Mouse (Mus musculus): ENCODE results near the gene Sass6.
A peak's percentile ranks its signal among the peaks of the same experiment; 100 is the strongest.
"Not testable (repeated sequence)": the region's sequence is repeated elsewhere in the genome, so short reads cannot be mapped to it uniquely, and the experiment has no call there.

Gene Sass6

GRCm38 (mm10) chr3:116632971-116633370 is 38.2 kb downstream of the Sass6 start:
- DNase-seq: no peak

- DNase-seq: no peak
These were observed 39.3 kb downstream of the Sass6 start for GRCm38 (mm10) chr3:116634091-116634490.

GRCm38 (mm10) chr3:116634853-116635252 is 40.1 kb downstream of the Sass6 start:
- DNase-seq: no peak

GRCm38 (mm10) chr3:116635799-116636198 is 41.0 kb downstream of the Sass6 start:
- DNase-seq: no peak

GRCm38 (mm10) chr3:116637693-116638476 is 43.1 kb downstream of the Sass6 start:
- no peak for DNase-seq

GRCm38 (mm10) chr3:116638572-116638971 is 43.8 kb downstream of the Sass6 start:
- no peak for DNase-seq

- no peak for DNase-seq
These were observed 45.2 kb downstream of the Sass6 start for GRCm38 (mm10) chr3:116640024-116640423.

GRCm38 (mm10) chr3:116641811-116642371 is 47.1 kb downstream of the Sass6 start:
- no peak for DNase-seq

GRCm38 (mm10) chr3:116642373-116642772 is 47.6 kb downstream of the Sass6 start:
- DNase-seq: no peak

- DNase-seq: no peak
These were observed 51.6 kb downstream of the Sass6 start for GRCm38 (mm10) chr3:116646387-116646786.

- no peak for DNase-seq
These were observed 54.0 kb downstream of the Sass6 start for GRCm38 (mm10) chr3:116648805-116649204.

- no peak for DNase-seq
These were observed 55.9 kb downstream of the Sass6 start for GRCm38 (mm10) chr3:116650698-116651097.

GRCm38 (mm10) chr3:116652033-116652446 is 57.3 kb downstream of the Sass6 start:
- DNase-seq: no peak

GRCm38 (mm10) chr3:116653278-116653945 is 58.6 kb downstream of the Sass6 start:
- no peak for DNase-seq

GRCm38 (mm10) chr3:116654051-116654450 is 59.3 kb downstream of the Sass6 start:
- not testable (repeated sequence) for DNase-seq

GRCm38 (mm10) chr3:116656184-116656965 is 61.6 kb downstream of the Sass6 start:
- no peak for DNase-seq

GRCm38 (mm10) chr3:116658928-116659565 is 64.3 kb downstream of the Sass6 start:
- DNase-seq: peak; percentile 40

- no peak for DNase-seq
These were observed 65.2 kb downstream of the Sass6 start for GRCm38 (mm10) chr3:116659856-116660430.

- DNase-seq: peak; percentile 14
These were observed 66.6 kb downstream of the Sass6 start for GRCm38 (mm10) chr3:116661288-116661869.

GRCm38 (mm10) chr3:116661870-116662414 is 67.2 kb downstream of the Sass6 start:
- DNase-seq: peak; percentile 39

- peak; percentile 99 for DNase-seq
These were observed 67.7 kb downstream of the Sass6 start, which contains the start of gene Mfsd14a for GRCm38 (mm10) chr3:116662463-116662863. Gene Mfsd14a (minus strand): TSS chr3:116662677.
